Mouse (Mus musculus): Measurements from ENCODE around the gene Mks1. TPM values are rescaled to one million over a fixed set of nuclear protein-coding genes. Genes with fewer than 3 reads are reported as not detected.

Gene Mks1
- 17.0 and 17.9 TPM in 2 replicates for polyA plus RNA-seq (2015; fragmentation: Nextera tagmentation; extraction: Ambion mirVana)

DNA sequence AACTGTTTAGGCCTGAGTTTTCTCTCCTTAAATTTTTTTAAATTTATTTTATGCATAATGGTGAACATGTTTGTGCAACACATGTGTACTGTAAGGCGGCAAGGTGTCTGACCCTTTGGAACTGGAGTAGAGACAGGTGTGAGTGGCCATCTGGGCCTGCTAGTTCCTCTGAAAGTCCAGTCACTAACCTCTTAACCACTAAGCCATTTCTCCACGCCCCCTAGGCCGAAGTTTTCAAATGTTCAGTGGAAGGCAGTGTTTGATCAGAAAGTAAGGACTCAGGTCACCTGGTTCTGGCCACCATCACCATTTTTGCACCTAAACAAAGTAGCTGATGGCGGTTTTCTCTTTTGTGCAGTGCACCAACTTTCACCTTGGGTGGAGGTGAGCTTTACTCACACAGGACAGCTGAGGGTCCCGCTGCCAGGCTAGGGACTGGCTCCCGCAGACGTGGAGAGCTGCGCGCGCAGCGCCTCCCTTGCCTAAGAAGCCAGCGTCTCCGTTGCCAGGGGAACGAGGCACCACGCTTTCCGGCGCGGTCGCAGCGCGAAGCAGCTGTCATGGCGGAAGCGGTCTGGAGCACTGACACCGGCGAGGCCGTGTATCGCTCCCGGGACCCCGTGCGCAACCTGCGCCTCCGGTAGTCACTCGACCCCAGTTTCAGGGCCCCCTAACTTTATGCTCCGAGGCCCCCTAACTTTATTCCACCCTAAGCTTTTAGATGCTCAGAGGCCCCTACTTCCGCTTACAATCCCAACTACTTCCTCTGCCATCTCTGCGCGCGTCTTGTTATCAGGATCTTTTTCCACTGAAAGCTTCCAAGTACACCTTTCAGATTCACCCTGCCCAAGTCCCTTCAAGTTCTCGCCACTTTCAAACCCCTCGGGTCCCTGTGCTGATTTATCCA is at the start of gene Mks1:
Gene Mks1, plus strand, starts transcription at position 526 of the 907 bp plus-strand sequence.
- peak; percentile 89 for ATAC-seq (ENCODE audit: insufficient number of reproducible peaks, insufficient read depth, low FRiP score, low TSS enrichment, low read depth)
- Histone ChIP-seq H3K4me3 (peak within 1 kb of the TSS; percentile 65), H3K36me3 (peaks cover 21% of the 10 kb centered on the region), H3K4me2 (peak within 1 kb of the TSS; percentile 80), H3K9me3 (no peaks in the 10 kb centered on the region), H3K4me1 (peaks cover 4% of the 10 kb centered on the region), H3K27me3 (no peaks in the 10 kb centered on the region), H3K9ac (peak within 1 kb of the TSS; percentile 73), H3K27ac (peak within 1 kb of the TSS; percentile 44; the same call in 1 of the 2 replicates)
- 5% methylated on average over 40 of the region's 40 CpGs for WGBS

DNA sequence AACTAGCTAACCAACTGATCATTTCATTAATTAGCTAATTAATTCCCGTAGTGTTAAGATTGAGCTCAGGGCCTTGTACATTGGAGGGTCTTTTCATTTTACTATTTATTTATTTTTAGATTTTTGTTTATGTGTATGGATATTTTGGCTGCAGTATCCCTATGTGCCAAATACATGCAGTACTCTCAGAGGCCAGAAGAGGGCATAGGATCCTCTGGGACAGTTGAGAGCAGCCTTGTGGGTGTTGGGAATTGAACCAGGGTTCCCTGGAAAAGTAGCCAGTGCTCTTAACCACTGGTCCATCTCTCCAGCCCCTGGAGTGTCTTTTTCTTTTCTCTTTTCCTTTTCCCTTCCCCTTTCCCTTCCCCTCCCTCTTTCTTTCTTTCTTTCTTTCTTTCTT is 47.6 kb upstream of the Mks1 start:
- WGBS = 59% methylated on average over 1 of the region's 1 CpGs
- H3K9me3 ChIP-seq = no peaks in the 10 kb centered on the region
- H3K27me3 ChIP-seq = no peaks in the 10 kb centered on the region
- H3K4me3 ChIP-seq = no peak overlapping the region
- no peaks in the 10 kb centered on the region for H3K36me3 ChIP-seq
- no peak overlapping the region for H3K27ac ChIP-seq
- ATAC-seq (ENCODE audit: insufficient number of reproducible peaks, insufficient read depth, low FRiP score, low TSS enrichment, low read depth) = no peak
- no peak overlapping the region for H3K4me2 ChIP-seq
- no peaks in the 10 kb centered on the region for H3K4me1 ChIP-seq
- no peak overlapping the region for H3K9ac ChIP-seq

DNA sequence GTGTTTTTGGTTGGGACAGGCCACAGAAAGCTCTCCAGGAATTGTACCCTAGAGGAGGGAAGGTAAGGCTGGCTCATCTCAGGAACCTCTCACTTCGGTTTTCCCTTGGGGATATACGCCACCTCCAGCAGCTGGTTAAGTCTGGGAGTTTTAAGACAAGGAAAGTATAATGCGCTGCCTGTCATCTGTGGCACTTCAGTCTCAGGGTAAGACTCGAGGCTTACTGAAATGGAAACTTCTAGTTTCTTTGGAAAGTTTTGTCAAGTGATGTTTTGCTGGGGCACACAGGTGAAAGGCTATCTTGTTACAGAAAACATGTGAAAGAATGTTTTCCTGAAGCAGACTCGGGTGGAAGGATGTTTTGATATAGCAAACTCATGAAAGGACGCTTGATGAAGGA is 45.6 kb upstream of the Mks1 start:
- Histone ChIP-seq H3K4me2 (no peak overlapping the region), H3K27ac (no peak overlapping the region), H3K9me3 (no peaks in the 10 kb centered on the region), H3K9ac (no peak overlapping the region), H3K4me1 (no peaks in the 10 kb centered on the region), H3K27me3 (no peaks in the 10 kb centered on the region), H3K4me3 (no peak overlapping the region), H3K36me3 (no peaks in the 10 kb centered on the region)
- ATAC-seq (ENCODE audit: insufficient number of reproducible peaks, insufficient read depth, low FRiP score, low TSS enrichment, low read depth) = no peak
- 76% methylated on average over 6 of the region's 6 CpGs for WGBS

DNA sequence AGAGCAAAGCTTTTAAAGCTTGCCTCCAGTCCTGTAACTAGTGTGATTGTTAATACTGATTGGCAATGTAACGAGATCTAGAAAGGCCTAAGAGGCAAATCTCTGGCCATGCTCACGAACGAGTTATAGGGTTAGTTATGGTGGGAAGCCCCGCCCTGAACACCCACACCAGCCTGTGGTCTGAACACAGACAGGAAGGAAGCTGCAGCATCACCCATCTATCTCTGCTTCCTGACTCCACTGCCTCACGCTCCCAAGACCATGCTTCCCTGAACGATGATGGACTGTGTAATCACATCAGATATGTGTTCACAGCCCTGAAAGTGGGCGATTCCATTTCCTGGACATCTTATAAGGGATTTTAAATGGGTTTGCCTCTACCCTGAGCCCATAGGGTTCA is 44.8 kb upstream of the Mks1 start:
- H3K4me3 ChIP-seq = no peak overlapping the region
- H3K9ac ChIP-seq = no peak overlapping the region
- WGBS = 77% methylated on average over 7 of the region's 7 CpGs
- H3K9me3 ChIP-seq = no peaks in the 10 kb centered on the region
- H3K4me2 ChIP-seq = no peak overlapping the region
- H3K4me1 ChIP-seq = no peaks in the 10 kb centered on the region
- H3K27me3 ChIP-seq = no peaks in the 10 kb centered on the region
- no peak overlapping the region for H3K27ac ChIP-seq
- no peaks in the 10 kb centered on the region for H3K36me3 ChIP-seq
- no peak for ATAC-seq (ENCODE audit: insufficient number of reproducible peaks, insufficient read depth, low FRiP score, low TSS enrichment, low read depth)

DNA sequence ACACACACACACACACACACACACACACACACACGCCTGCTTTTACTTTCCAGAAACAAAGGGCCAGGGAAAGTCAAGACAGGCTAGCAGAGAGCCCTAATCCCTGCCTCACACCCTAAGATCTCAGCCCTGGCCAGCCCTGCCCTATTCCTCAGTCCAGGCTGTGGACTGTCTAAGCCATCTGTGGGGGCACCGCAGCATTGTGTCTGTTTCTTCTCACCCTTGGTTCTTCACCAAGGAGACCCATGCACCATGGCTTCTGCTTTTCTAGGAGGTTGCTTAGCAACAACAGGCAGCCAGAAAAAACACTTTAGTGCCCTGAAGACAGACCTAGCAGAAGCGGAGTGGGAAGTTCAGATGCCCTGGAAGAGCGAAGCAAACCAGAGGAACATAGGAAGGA is 41.6 kb upstream of the Mks1 start:
- peaks cover 6% of the 10 kb centered on the region for H3K27me3 ChIP-seq
- no peak overlapping the region for H3K4me3 ChIP-seq
- H3K4me2 ChIP-seq = no peak overlapping the region
- H3K36me3 ChIP-seq = no peaks in the 10 kb centered on the region
- WGBS = 66% methylated on average over 4 of the region's 4 CpGs
- no peaks in the 10 kb centered on the region for H3K4me1 ChIP-seq
- H3K27ac ChIP-seq = no peak overlapping the region
- H3K9me3 ChIP-seq = no peaks in the 10 kb centered on the region
- no peak for ATAC-seq (ENCODE audit: insufficient number of reproducible peaks, insufficient read depth, low FRiP score, low TSS enrichment, low read depth)
- H3K9ac ChIP-seq = no peak overlapping the region

DNA sequence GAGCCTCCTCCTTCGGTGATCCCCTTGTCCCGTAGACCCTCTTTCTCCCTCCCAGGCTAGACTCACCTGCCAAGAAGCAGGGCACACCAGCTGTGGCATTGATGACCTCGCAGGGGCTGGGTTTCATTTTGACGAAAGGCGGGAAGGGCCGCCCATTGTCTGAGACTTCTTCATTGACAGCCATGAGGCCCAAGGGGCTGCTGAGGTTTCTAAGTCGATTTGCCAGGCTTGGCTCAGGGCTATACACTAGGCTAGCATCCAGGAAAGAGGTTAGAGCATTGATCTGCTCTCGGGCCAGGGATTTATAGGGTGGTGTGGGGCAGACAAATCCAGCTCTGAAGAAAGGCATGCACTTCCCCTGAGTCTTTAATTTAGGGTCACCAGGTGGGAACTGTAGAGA is 38.2 kb upstream of the Mks1 start:
- Histone ChIP-seq H3K4me3 (no peak overlapping the region), H3K4me1 (peaks cover 9% of the 10 kb centered on the region), H3K27ac (no peak overlapping the region), H3K9ac (no peak overlapping the region), H3K9me3 (no peaks in the 10 kb centered on the region), H3K27me3 (peaks cover 26% of the 10 kb centered on the region), H3K4me2 (no peak overlapping the region), H3K36me3 (no peaks in the 10 kb centered on the region)
- no peak for ATAC-seq (ENCODE audit: insufficient number of reproducible peaks, insufficient read depth, low FRiP score, low TSS enrichment, low read depth)
- WGBS = 74% methylated on average over 8 of the region's 8 CpGs

DNA sequence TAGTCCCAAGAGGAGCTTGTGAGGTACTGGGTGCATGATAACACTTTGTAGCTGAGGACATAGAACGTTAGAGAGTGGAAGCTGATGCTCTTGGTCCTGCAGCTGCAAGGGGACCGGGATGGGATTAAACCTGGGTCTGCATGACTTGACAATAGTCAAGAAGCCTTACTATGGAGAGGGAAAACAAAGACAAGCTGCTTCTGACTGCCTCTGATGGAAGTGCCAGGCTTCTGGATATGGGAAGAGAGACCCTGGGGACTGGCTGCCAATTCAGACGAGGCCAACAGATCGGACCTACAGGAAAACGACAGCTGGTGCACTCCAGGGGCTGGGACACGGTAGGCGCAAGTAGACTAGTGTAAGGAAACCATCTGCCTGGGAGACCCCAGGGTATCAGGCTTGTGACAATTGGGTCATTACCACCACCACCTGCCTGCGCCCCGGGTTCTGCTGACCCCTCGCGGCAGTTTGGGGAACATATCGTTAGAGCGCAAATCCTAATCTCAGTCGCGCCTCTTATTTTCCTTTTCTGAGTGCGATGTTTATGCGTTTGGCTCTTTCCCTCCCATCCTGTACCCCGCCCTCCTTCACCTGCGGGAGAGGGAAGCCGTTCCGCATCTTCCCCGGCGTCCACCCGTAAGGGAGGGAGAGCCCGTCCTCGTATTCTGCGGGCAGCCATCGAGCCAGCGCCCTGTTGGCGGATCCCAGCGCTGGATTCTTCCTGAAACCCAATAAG is 36.1 kb upstream of the Mks1 start:
- H3K9me3 ChIP-seq = no peaks in the 10 kb centered on the region
- peak overlapping the region; percentile 72 for H3K4me2 ChIP-seq
- H3K4me1 ChIP-seq = peaks cover 9% of the 10 kb centered on the region
- no peaks in the 10 kb centered on the region for H3K36me3 ChIP-seq
- H3K4me3 ChIP-seq = peak overlapping the region; percentile 37
- H3K9ac ChIP-seq = peak overlapping the region; percentile 62
- WGBS = 3% methylated on average over 31 of the region's 31 CpGs
- peaks cover 26% of the 10 kb centered on the region for H3K27me3 ChIP-seq
- no peak overlapping the region for H3K27ac ChIP-seq
- no peak for ATAC-seq (ENCODE audit: insufficient number of reproducible peaks, insufficient read depth, low FRiP score, low TSS enrichment, low read depth)

DNA sequence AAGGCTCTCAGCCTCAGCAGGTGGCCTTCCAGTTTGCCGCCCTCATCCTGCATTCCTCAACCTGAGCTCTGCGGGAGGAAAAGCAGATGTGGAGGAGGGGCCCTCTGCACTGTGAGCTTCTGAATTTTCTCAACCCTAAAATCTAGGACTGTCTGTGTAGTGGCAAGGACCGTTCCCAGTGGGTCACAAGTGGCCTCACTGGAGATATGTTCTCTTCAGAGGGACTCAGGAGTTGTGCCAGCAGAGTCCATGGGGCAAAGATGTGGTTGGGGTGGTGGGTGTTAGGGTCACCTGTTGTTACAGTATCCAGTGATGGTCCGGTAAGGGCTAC is 35.6 kb upstream of the Mks1 start:
- peaks cover 26% of the 10 kb centered on the region for H3K27me3 ChIP-seq
- H3K4me2 ChIP-seq = peak overlapping the region; percentile 72
- H3K4me3 ChIP-seq = peak overlapping the region; percentile 37
- no peak overlapping the region for H3K27ac ChIP-seq
- H3K9ac ChIP-seq = peak overlapping the region; percentile 62
- no peak for ATAC-seq (ENCODE audit: insufficient number of reproducible peaks, insufficient read depth, low FRiP score, low TSS enrichment, low read depth)
- no peaks in the 10 kb centered on the region for H3K9me3 ChIP-seq
- peaks cover 9% of the 10 kb centered on the region for H3K4me1 ChIP-seq
- H3K36me3 ChIP-seq = no peaks in the 10 kb centered on the region
- 31% methylated on average over 4 of the region's 4 CpGs for WGBS

DNA sequence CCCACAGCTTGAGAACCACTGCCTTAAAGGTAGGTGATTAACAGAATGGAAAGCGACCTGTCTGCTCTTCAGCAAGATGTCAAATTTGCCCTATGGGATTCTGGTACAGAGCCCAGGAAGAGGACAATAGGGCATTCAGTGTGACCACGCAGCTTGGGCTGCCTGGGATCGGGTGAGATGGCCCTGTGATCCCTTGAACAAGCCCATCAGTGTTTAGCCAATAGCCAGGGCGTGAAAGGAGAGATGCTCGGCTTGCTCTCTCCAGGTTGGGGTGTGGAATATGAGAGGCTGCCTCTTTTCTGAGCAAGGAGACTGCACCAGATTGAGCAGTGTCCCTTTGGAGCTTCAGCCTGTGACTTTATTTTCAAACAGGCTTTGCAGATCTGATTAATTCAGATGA is 31.5 kb upstream of the Mks1 start:
- ATAC-seq (ENCODE audit: insufficient number of reproducible peaks, insufficient read depth, low FRiP score, low TSS enrichment, low read depth) = no peak
- H3K27ac ChIP-seq = no peak overlapping the region
- H3K4me1 ChIP-seq = peaks cover 9% of the 10 kb centered on the region
- H3K9me3 ChIP-seq = no peaks in the 10 kb centered on the region
- H3K9ac ChIP-seq = no peak overlapping the region
- no peak overlapping the region for H3K4me2 ChIP-seq
- peaks cover 18% of the 10 kb centered on the region for H3K27me3 ChIP-seq
- no peaks in the 10 kb centered on the region for H3K36me3 ChIP-seq
- 22% methylated on average over 5 of the region's 5 CpGs for WGBS
- H3K4me3 ChIP-seq = no peak overlapping the region

DNA sequence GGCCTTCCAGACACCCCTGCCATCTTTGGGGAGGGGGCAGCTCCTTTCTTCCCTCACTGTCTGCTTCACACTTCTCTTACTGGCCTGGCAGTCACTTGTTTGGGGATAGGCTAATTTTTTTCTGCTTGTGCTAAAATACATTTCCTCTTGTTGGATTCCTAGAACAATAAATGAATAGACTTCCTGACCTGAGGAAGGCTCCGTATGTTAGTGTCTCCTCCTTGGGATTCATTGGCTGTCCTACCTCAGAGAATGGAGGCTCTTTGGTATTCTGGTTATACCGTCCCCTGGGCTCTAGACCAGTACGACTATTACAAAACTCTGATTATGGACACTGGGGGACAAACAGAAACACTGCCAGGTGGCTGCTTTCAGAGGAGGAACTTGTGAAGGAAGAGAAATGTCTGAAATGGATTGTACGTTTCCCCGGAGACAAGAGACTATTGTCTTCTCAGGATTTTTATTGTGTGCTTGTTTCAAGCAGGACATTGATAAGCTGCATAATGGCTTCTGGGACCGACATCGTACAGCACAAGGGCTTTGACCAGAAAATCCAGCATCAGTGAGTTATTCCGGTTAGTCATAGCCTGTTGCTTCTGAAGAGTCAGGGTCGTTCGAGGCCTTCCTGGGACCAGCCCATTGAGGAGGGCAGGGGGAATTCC is 24.6 kb upstream of the Mks1 start, which contains the start of gene Lpo:
Gene Lpo, minus strand, starts transcription at position 51 of the 662 bp plus-strand sequence.
- 74% methylated on average over 10 of the region's 10 CpGs for WGBS
- no peak within 1 kb of the TSS for H3K4me3 ChIP-seq
- H3K27me3 ChIP-seq = no peaks in the 10 kb centered on the region
- no peaks in the 10 kb centered on the region for H3K4me1 ChIP-seq
- no peak within 1 kb of the TSS for H3K4me2 ChIP-seq
- no peak for ATAC-seq (ENCODE audit: insufficient number of reproducible peaks, insufficient read depth, low FRiP score, low TSS enrichment, low read depth)
- no peak within 1 kb of the TSS for H3K27ac ChIP-seq
- H3K9ac ChIP-seq = no peak within 1 kb of the TSS
- H3K36me3 ChIP-seq = no peaks in the 10 kb centered on the region
- no peaks in the 10 kb centered on the region for H3K9me3 ChIP-seq

DNA sequence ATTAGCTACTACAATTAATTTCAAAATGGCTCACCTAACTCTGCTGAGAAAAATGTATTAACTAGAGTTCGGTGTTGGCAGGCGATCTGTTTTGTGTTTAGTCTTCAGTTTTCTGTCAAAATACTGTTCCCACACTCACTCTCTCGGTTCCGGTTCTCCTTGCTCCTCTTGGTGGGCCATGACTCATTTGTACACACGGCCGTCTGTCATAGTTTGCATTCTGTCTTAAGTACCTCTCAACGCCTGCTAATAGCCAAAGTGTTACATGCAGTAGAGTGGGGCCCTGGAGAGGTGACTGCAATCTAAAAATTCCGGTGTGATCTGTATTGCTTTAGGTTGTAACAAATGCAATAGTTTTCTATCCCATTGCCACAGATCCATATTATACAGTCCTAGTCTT is 12.3 kb upstream of the Mks1 start:
- no peak overlapping the region for H3K4me2 ChIP-seq
- no peak overlapping the region for H3K27ac ChIP-seq
- no peaks in the 10 kb centered on the region for H3K36me3 ChIP-seq
- H3K27me3 ChIP-seq = no peaks in the 10 kb centered on the region
- H3K4me3 ChIP-seq = no peak overlapping the region
- no peak overlapping the region for H3K9ac ChIP-seq
- H3K4me1 ChIP-seq = no peaks in the 10 kb centered on the region
- 83% methylated on average over 8 of the region's 8 CpGs for WGBS
- ATAC-seq (ENCODE audit: insufficient number of reproducible peaks, insufficient read depth, low FRiP score, low TSS enrichment, low read depth) = no peak
- no peaks in the 10 kb centered on the region for H3K9me3 ChIP-seq

Measured in embryonic facial prominence, embryonic 13.5 days (tissue).